Mouse (Mus musculus): Measurements from ENCODE around the gene Rpp14. TPM values are rescaled to one million over a fixed set of nuclear protein-coding genes. Genes with fewer than 3 reads are reported as not detected.

The Rpp14 gene
- 3.7 and 6.3 TPM in 2 replicates for polyA plus RNA-seq (2012)

DNA sequence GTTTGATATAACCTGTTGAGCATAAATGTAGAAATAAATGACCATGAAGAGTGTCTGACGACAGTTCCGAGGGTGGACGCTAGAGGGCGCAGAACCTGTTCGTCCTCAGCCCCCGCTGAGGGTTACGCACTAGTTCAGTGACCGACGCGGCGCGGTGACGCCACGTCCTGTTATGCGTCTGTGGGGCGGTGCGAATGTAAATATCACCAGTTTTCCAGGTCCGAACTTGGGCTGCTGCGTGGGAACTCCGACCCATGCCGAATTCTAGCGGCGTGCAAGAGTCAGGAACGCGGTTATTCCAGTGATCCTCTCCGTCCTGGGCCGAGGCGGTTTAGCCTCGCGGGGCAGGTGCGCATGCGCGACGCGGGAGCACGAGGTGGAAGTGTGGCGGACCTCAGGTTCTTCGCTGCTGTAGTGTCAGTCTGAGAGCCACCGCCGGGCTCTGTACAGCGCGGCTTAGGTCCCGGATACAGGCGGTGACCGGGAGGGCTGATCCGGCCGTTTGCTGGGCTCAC lies at the start of gene Rpp14:
Gene Rpp14 (plus strand): TSS at position 203 of the 515 bp plus-strand sequence.
- TF ChIP-seq GATA1 (IDR thresholded peaks at IDR 0.05; ENCODE audit: low read length) = no peak

- TF ChIP-seq GATA1 (IDR thresholded peaks at IDR 0.05; ENCODE audit: low read length) = no peak
Measured at GRCm38 (mm10) chr14:8030535-8030934, 49.6 kb upstream of the Rpp14 start.

GRCm38 (mm10) chr14:8032087-8032944 lies 47.9 kb upstream of the Rpp14 start:
- no peak for TF ChIP-seq GATA1 (IDR thresholded peaks at IDR 0.05; ENCODE audit: low read length)

DNA sequence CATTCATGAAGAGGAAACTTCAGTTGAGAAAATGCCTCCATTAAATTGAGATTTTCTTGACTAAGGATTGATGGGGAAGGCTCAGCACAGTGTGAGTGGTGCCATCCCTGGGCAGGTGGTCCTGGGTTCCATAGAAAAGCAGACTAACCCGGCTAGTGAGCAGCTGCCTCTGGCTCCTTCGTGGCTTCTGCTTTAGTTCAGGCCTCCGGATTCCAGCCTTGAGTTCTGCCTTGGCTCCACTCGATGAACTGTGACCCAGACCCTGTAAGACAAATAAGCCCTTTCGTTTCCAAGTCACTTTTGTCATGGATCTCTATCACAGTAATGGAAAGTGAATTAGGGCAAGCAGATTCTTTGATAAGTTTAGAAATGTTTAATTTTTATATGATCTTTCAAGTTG lies 45.6 kb upstream of the Rpp14 start:
- no peak for TF ChIP-seq GATA1 (IDR thresholded peaks at IDR 0.05; ENCODE audit: low read length)

- TF ChIP-seq GATA1 (IDR thresholded peaks at IDR 0.05; ENCODE audit: low read length) = no peak
Measured at GRCm38 (mm10) chr14:8035951-8036350, 44.2 kb upstream of the Rpp14 start.

- no peak for TF ChIP-seq GATA1 (IDR thresholded peaks at IDR 0.05; ENCODE audit: low read length)
Measured at GRCm38 (mm10) chr14:8036406-8036805, 43.8 kb upstream of the Rpp14 start.

GRCm38 (mm10) chr14:8038150-8038549 lies 42.0 kb upstream of the Rpp14 start:
- TF ChIP-seq GATA1 (IDR thresholded peaks at IDR 0.05; ENCODE audit: low read length) = no peak

GRCm38 (mm10) chr14:8038791-8039448 lies 41.2 kb upstream of the Rpp14 start:
- TF ChIP-seq GATA1 (IDR thresholded peaks at IDR 0.05; ENCODE audit: low read length) = no peak

GRCm38 (mm10) chr14:8040179-8040578 lies 40.0 kb upstream of the Rpp14 start:
- TF ChIP-seq GATA1 (IDR thresholded peaks at IDR 0.05; ENCODE audit: low read length) = no peak

DNA sequence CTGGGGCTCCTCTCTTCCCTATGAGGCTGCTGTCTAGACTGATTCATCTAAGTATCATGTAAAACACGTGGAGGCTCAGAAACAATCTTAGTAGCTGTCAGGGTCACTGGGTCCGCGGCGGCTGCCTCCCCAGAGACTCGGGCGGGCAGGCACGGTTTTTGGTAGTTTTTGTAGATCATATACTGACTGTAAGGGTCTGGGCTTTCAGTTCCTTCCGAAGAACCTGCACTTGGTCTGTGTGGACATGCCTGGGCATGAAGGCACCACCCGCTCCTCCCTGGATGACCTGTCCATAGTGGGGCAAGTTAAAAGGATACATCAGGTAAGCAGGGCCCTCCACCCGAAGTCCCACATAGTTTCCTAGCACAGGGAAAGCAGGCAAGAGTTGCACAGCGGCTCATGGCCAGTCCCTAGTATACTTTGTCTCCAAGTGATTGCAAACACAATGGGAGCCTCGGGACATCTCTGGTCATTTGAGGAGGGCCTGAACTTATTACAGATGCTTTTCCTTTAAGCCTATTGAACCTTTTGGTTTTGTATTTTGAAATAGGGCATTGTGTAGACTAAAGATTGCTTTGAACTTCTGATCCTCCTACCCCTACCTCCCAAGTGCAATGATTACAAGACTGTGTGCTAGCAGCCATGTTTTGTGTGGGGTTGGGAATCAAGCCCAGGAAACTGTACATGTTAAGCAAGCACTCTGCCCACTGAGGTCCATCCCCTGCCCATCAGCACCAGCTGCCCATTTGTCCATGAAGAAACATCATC lies 39.1 kb upstream of the Rpp14 start:
- TF ChIP-seq GATA1 (IDR thresholded peaks at IDR 0.05; ENCODE audit: low read length) = no peak

GRCm38 (mm10) chr14:8042120-8042519 lies 38.0 kb upstream of the Rpp14 start:
- no peak for TF ChIP-seq GATA1 (IDR thresholded peaks at IDR 0.05; ENCODE audit: low read length)

- TF ChIP-seq GATA1 (IDR thresholded peaks at IDR 0.05; ENCODE audit: low read length) = no peak
Measured at GRCm38 (mm10) chr14:8042577-8042976, 37.6 kb upstream of the Rpp14 start.

GRCm38 (mm10) chr14:8044330-8044729 lies 35.8 kb upstream of the Rpp14 start:
- no peak for TF ChIP-seq GATA1 (IDR thresholded peaks at IDR 0.05; ENCODE audit: low read length)

- no peak for TF ChIP-seq GATA1 (IDR thresholded peaks at IDR 0.05; ENCODE audit: low read length)
Measured at GRCm38 (mm10) chr14:8044786-8045185, 35.4 kb upstream of the Rpp14 start.

GRCm38 (mm10) chr14:8045187-8045846 lies 34.9 kb upstream of the Rpp14 start:
- no peak for TF ChIP-seq GATA1 (IDR thresholded peaks at IDR 0.05; ENCODE audit: low read length)
